Mouse (Mus musculus): Measurements from ENCODE around the gene Prr29. TPM values are rescaled to one million over a fixed set of nuclear protein-coding genes. Genes with fewer than 3 reads are reported as not detected.

The Prr29 gene
- polyA plus RNA-seq, 1 experiment from 2014 or later, result 0.62 TPM

DNA sequence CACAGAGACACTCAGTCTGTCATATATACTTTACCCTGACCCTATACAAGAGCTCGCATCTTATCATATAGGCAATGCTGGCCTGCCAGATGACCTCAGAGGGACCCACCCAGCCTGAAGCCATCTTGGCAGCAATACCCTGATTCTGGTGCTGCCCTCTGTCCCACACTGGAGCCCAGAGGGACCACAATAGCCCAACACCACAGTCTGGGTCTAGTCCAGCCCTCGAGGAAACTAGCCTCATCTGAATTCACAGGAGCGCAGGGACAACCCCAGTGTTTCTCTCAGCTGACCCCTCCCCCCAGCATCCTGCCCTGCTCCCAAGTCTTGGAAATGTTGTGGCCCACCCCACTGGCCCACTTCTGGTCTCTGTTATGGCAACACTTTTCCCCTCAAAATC is 14.0 kb upstream of the Prr29 start:
- Histone ChIP-seq H3K4me3 (replicated peaks; ENCODE audit: low read length) (no peak overlapping the region), H3K9ac (ENCODE audit: low read length) (no peak overlapping the region), H3K27me3 (ENCODE audit: control insufficient read depth, insufficient read depth, low read length) (no peaks in the 10 kb centered on the region), H3K36me3 (ENCODE audit: control insufficient read depth, insufficient read depth, low read length) (no peaks in the 10 kb centered on the region), H3K27ac (ENCODE audit: low read length) (no peak overlapping the region), H3K9me3 (replicated peaks; ENCODE audit: control insufficient read depth, low read length) (no peaks in the 10 kb centered on the region), H3K4me2 (ENCODE audit: low read depth, low read length) (no peak overlapping the region), H3K4me1 (ENCODE audit: control insufficient read depth, insufficient read depth, low read length) (no peaks in the 10 kb centered on the region)
- ATAC-seq (ENCODE audit: insufficient read depth, low FRiP score), result no peak
- WGBS, result 60% methylated on average over 3 of the region's 3 CpGs

DNA sequence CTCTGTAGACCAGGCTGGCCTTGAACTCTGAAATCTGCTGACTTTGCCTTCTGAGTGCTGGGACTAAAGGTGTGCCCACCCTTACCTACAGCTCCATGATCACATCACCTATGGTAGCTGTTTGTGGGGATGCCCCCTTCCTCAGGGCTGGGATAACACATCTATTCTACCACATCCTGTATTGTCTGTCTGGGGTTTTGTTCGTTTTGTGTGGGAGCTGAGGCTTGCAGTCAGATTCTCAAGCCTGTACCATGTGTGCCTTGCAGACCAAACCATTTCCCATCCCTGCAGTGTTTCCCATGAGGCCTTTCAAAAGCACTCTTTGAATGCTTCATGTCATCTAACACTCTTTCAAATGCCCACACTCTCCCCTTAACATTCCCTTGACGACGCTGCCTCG is 13.3 kb upstream of the Prr29 start:
- H3K27ac ChIP-seq (ENCODE audit: low read length), result no peak overlapping the region
- H3K27me3 ChIP-seq (ENCODE audit: control insufficient read depth, insufficient read depth, low read length), result no peaks in the 10 kb centered on the region
- H3K36me3 ChIP-seq (ENCODE audit: control insufficient read depth, insufficient read depth, low read length), result no peaks in the 10 kb centered on the region
- no peaks in the 10 kb centered on the region for H3K4me1 ChIP-seq (ENCODE audit: control insufficient read depth, insufficient read depth, low read length)
- no peak overlapping the region for H3K4me3 ChIP-seq (replicated peaks; ENCODE audit: low read length)
- H3K9ac ChIP-seq (ENCODE audit: low read length), result no peak overlapping the region
- 87% methylated on average over 4 of the region's 4 CpGs for WGBS
- no peak overlapping the region for H3K4me2 ChIP-seq (ENCODE audit: low read depth, low read length)
- no peak for ATAC-seq (ENCODE audit: insufficient read depth, low FRiP score)
- no peaks in the 10 kb centered on the region for H3K9me3 ChIP-seq (replicated peaks; ENCODE audit: control insufficient read depth, low read length)

DNA sequence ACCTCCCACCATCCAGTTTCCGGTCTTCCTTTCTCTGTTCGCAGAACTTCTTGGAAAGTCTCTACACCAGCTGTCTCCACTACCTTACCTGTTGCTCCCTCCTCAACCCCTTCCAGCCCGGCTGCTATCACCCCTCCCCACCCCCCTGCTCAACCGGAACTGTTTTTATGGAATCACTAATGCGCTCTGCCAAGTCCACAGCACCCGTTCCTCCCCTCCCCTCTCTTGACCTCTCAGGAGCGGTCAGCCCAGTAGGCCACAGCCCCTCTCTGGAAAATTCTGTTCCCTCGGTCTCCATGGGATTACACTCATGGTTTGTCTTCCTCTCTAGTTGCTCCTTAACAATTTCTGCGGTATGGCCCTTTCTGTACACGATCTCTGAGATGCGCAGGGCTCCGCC is 12.1 kb upstream of the Prr29 start, which contains the start of gene Scn4a:
Scn4a (minus strand) TSS at position 101 of the 400 bp plus-strand sequence.
- Histone ChIP-seq H3K27ac (ENCODE audit: low read length) (no peak within 1 kb of the TSS), H3K9ac (ENCODE audit: low read length) (no peak within 1 kb of the TSS), H3K27me3 (ENCODE audit: control insufficient read depth, insufficient read depth, low read length) (no peaks in the 10 kb centered on the region), H3K36me3 (ENCODE audit: control insufficient read depth, insufficient read depth, low read length) (no peaks in the 10 kb centered on the region), H3K4me3 (replicated peaks; ENCODE audit: low read length) (no peak within 1 kb of the TSS), H3K9me3 (replicated peaks; ENCODE audit: control insufficient read depth, low read length) (no peaks in the 10 kb centered on the region), H3K4me1 (ENCODE audit: control insufficient read depth, insufficient read depth, low read length) (no peaks in the 10 kb centered on the region), H3K4me2 (ENCODE audit: low read depth, low read length) (no peak within 1 kb of the TSS)
- WGBS, result 83% methylated on average over 12 of the region's 12 CpGs
- no peak for ATAC-seq (ENCODE audit: insufficient read depth, low FRiP score)

DNA sequence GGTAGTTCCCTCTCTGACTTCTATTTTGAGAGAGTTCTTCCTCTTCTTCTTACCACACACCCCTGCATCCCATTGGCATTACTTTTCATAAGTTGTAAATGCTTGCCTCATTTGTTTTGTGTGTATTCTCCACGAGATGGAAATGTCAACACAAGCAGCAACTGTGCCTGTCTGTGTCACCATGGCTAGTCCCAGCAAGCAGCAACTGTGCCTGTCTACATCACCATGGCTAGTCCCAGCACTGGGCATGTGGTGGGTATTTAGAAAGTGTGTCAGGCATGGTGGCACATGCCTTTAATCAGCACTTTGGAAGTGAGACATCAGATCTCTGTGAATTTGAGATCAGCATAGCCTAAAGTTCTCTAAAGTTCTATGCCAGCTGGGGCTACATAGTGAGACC is 11.1 kb upstream of the Prr29 start:
- ATAC-seq (ENCODE audit: insufficient read depth, low FRiP score), result no peak
- H3K9ac ChIP-seq (ENCODE audit: low read length), result no peak overlapping the region
- no peaks in the 10 kb centered on the region for H3K4me1 ChIP-seq (ENCODE audit: control insufficient read depth, insufficient read depth, low read length)
- no peak overlapping the region for H3K4me3 ChIP-seq (replicated peaks; ENCODE audit: low read length)
- H3K27me3 ChIP-seq (ENCODE audit: control insufficient read depth, insufficient read depth, low read length), result no peaks in the 10 kb centered on the region
- no peaks in the 10 kb centered on the region for H3K36me3 ChIP-seq (ENCODE audit: control insufficient read depth, insufficient read depth, low read length)
- no peaks in the 10 kb centered on the region for H3K9me3 ChIP-seq (replicated peaks; ENCODE audit: control insufficient read depth, low read length)
- no peak overlapping the region for H3K27ac ChIP-seq (ENCODE audit: low read length)
- 28% methylated on average over 1 of the region's 1 CpGs for WGBS
- H3K4me2 ChIP-seq (ENCODE audit: low read depth, low read length), result no peak overlapping the region

DNA sequence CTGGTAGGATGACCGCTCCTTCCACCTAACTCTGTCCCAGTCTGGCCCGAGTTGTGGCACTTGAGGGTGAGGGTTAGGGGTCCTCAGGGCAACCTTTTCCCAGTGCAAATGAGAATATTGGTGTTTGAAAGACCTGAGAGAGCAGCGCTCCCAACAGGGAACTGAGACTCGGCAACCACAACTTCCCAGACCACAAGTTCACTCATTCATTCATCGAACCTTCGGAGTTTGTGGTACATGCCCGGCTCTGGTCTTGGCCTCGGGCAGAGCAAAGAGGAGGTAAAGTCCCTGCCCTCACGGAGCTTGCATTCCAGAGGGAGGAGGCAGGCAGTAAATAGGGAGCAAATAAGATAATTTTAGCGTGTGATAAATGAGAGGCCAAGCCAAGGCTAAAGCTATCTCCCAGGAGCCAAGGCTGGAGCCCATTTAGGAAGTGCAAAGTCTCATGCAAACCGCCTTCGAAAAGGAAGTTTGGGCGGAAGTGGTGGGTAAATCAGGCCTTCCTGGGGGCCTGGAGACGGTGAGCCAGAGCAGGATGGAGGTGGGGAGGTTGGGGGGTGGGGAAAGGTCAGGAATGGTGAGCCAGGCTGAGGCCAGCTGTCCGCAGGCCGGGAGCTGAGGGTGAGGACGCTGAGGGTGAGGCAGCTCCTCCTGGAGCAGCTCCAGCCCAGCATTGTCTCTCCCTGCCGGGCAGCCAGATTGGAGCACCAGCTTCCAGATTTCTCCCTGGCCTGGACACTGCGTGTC is 9.7 kb upstream of the Prr29 start:
- Histone ChIP-seq H3K9me3 (replicated peaks; ENCODE audit: control insufficient read depth, low read length) (no peaks in the 10 kb centered on the region), H3K4me3 (replicated peaks; ENCODE audit: low read length) (no peak overlapping the region), H3K36me3 (ENCODE audit: control insufficient read depth, insufficient read depth, low read length) (no peaks in the 10 kb centered on the region), H3K9ac (ENCODE audit: low read length) (no peak overlapping the region), H3K4me2 (ENCODE audit: low read depth, low read length) (no peak overlapping the region), H3K27ac (ENCODE audit: low read length) (no peak overlapping the region), H3K4me1 (ENCODE audit: control insufficient read depth, insufficient read depth, low read length) (no peaks in the 10 kb centered on the region), H3K27me3 (ENCODE audit: control insufficient read depth, insufficient read depth, low read length) (no peaks in the 10 kb centered on the region)
- no peak for ATAC-seq (ENCODE audit: insufficient read depth, low FRiP score)
- 46% methylated on average over 19 of the region's 19 CpGs for WGBS

DNA sequence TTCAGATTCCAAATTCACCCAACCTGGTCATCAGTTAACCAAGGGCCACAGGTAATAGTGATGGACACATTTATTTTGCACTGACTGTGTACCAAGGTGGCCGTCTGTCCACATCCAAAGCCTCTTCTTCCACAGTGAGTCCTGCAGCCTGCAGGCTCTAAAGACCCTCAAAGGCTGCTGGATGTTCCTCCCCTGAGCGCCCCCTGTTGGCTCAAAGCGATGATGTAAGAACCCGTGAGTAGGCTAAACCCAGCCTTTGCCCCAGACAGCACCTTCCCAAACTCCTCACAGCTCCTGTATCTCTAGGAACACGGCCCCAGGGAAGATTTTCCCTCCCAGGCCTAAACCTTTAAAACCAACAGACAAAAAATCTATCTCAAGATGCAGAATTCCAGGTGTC is 5.9 kb upstream of the Prr29 start:
- no peak overlapping the region for H3K27ac ChIP-seq (ENCODE audit: low read length)
- no peaks in the 10 kb centered on the region for H3K4me1 ChIP-seq (ENCODE audit: control insufficient read depth, insufficient read depth, low read length)
- H3K9ac ChIP-seq (ENCODE audit: low read length), result no peak overlapping the region
- H3K4me3 ChIP-seq (replicated peaks; ENCODE audit: low read length), result no peak overlapping the region
- 19% methylated on average over 5 of the region's 5 CpGs for WGBS
- no peak overlapping the region for H3K4me2 ChIP-seq (ENCODE audit: low read depth, low read length)
- no peaks in the 10 kb centered on the region for H3K9me3 ChIP-seq (replicated peaks; ENCODE audit: control insufficient read depth, low read length)
- no peaks in the 10 kb centered on the region for H3K36me3 ChIP-seq (ENCODE audit: control insufficient read depth, insufficient read depth, low read length)
- H3K27me3 ChIP-seq (ENCODE audit: control insufficient read depth, insufficient read depth, low read length), result no peaks in the 10 kb centered on the region
- ATAC-seq (ENCODE audit: insufficient read depth, low FRiP score), result no peak

DNA sequence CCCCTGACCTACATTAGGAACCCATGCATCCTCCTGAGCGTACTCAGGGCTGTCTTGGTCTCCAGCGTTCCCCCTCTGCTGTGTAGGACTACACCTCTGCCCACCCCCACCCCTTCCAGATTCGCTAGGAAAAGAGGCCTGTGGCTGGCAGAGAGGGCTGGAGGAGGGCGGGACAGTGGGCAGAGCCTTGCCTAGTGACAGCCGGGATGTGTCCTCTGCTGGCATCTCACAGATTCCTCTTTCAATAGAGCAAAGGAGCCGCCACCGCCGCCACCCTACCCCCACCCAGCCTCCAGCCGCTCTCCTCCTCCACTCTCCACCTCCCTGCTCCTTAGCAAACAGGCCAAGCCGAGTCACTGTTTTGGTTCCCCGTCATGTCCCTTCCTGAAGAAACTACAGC is 560 bp upstream of the Prr29 start:
- Histone ChIP-seq H3K9me3 (replicated peaks; ENCODE audit: control insufficient read depth, low read length) (no peaks in the 10 kb centered on the region), H3K36me3 (ENCODE audit: control insufficient read depth, insufficient read depth, low read length) (no peaks in the 10 kb centered on the region), H3K27me3 (ENCODE audit: control insufficient read depth, insufficient read depth, low read length) (no peaks in the 10 kb centered on the region), H3K4me2 (ENCODE audit: low read depth, low read length) (no peak overlapping the region; the same call in 1 of the 2 replicates), H3K9ac (ENCODE audit: low read length) (peak overlapping the region; percentile 22; the same call in 1 of the 2 replicates), H3K27ac (ENCODE audit: low read length) (no peak overlapping the region), H3K4me1 (ENCODE audit: control insufficient read depth, insufficient read depth, low read length) (peaks cover 10% of the 10 kb centered on the region), H3K4me3 (replicated peaks; ENCODE audit: low read length) (no peak overlapping the region)
- 0 out of 2 replicates have a peak, but pooled peaks have one; percentile 14 for ATAC-seq (ENCODE audit: insufficient read depth, low FRiP score)
- WGBS, result 11% methylated on average over 11 of the region's 11 CpGs

DNA sequence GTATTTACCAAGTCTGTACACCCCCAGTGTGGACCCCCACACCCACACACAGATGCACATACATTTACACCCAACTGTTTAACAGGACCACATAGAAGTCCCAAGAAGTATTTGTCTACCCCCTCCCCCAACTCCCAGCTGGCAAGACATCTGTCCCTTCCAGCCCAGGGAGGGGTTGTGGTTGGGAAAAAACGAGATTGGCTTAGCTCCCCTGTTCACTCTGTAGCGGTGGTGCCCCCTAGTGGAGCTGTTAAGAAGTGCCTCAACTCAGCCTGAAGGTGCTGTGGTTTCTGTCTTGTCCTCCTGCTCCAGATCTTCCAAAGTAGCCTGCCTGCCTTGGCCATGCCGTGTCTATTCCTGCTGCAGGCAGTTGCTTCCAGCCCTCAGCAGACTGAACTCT is 1.0 kb downstream of the Prr29 start:
- 0 out of 2 replicates have a peak, but pooled peaks have one; percentile 37 for ATAC-seq (ENCODE audit: insufficient read depth, low FRiP score)
- no peaks in the 10 kb centered on the region for H3K9me3 ChIP-seq (replicated peaks; ENCODE audit: control insufficient read depth, low read length)
- no peaks in the 10 kb centered on the region for H3K27me3 ChIP-seq (ENCODE audit: control insufficient read depth, insufficient read depth, low read length)
- no peak overlapping the region for H3K27ac ChIP-seq (ENCODE audit: low read length)
- H3K4me3 ChIP-seq (replicated peaks; ENCODE audit: low read length), result no peak overlapping the region
- WGBS, result 7% methylated on average over 3 of the region's 3 CpGs
- no peak overlapping the region for H3K9ac ChIP-seq (ENCODE audit: low read length)
- H3K4me2 ChIP-seq (ENCODE audit: low read depth, low read length), result no peak overlapping the region
- H3K36me3 ChIP-seq (ENCODE audit: control insufficient read depth, insufficient read depth, low read length), result no peaks in the 10 kb centered on the region
- H3K4me1 ChIP-seq (ENCODE audit: control insufficient read depth, insufficient read depth, low read length), result peaks cover 10% of the 10 kb centered on the region

DNA sequence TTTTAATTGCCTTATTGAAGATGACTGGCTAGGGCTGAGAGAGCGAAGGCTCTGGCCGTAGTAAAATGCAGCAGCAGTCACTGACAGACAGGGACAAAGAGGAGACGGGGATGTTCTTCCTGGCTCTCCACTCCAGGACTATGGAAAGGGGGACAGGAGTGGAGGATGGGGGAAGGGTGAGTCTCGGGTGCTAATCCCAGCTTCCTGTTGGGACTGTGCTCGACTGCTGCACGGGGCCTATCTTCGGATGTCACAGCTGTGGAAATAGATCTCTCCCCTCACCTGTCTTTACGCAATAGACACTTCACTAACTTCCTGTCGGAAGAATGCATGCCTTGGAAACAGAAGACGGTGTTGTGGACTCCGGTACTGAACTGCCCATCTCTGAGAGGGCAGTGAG is 8.7 kb downstream of the Prr29 start:
- Histone ChIP-seq H3K4me1 (ENCODE audit: control insufficient read depth, insufficient read depth, low read length) (peaks cover 14% of the 10 kb centered on the region), H3K36me3 (ENCODE audit: control insufficient read depth, insufficient read depth, low read length) (no peaks in the 10 kb centered on the region), H3K9me3 (replicated peaks; ENCODE audit: control insufficient read depth, low read length) (no peaks in the 10 kb centered on the region), H3K27ac (ENCODE audit: low read length) (peak overlapping the region; percentile 51; the same call in 1 of the 2 replicates), H3K4me3 (replicated peaks; ENCODE audit: low read length) (no peak overlapping the region), H3K9ac (ENCODE audit: low read length) (0 out of 2 replicates have a peak overlapping the region, but pooled peaks have one; percentile 54), H3K27me3 (ENCODE audit: control insufficient read depth, insufficient read depth, low read length) (no peaks in the 10 kb centered on the region), H3K4me2 (ENCODE audit: low read depth, low read length) (no peak overlapping the region)
- WGBS, result 38% methylated on average over 11 of the region's 11 CpGs
- ATAC-seq (ENCODE audit: insufficient read depth, low FRiP score), result no peak

All from stomach, embryonic 16.5 days (tissue).